Mouse (Mus musculus) kidney, embryonic 16.5 days (tissue): ENCODE measurements around the gene 9930022D16Rik. TPM values are rescaled to one million over a fixed set of nuclear protein-coding genes. Genes with fewer than 3 reads are reported as not detected.

ENCODE experiments used
- ATAC-seq: fragments of 200-750 bp; cut with Nextera tagmentation; 2 replicates; pipeline ENCODE4 v1.8.0; 2017; ENCODE audit warnings: moderate TSS enrichment; ENCODE audit not compliant: low FRiP score, low TSS enrichment
- H3K27ac ChIP-seq: fragments of 300-500 bp; sonication (generic); 2 replicates; pipeline ENCODE4 v1.5.1; 2014; ENCODE audit warnings: low read length
- H3K27me3 ChIP-seq: fragments of 300-500 bp; sonication (generic); 2 replicates; pipeline ENCODE4 v1.6.1; 2014; ENCODE audit warnings: low read length, control low read depth, mixed read lengths; ENCODE audit not compliant: insufficient read depth
- H3K36me3 ChIP-seq: fragments of 300-500 bp; sonication (generic); 2 replicates; pipeline ENCODE4 v1.6.1; 2014; ENCODE audit warnings: low read length, control low read depth, mixed read lengths; ENCODE audit not compliant: insufficient read depth
- H3K4me1 ChIP-seq: fragments of 300-500 bp; sonication (generic); 2 replicates; pipeline ENCODE4 v1.6.1; 2014; ENCODE audit warnings: low read length, control low read depth, mixed read lengths; ENCODE audit not compliant: insufficient read depth
- H3K4me2 ChIP-seq: fragments of 300-500 bp; sonication (generic); replicated peaks from 2 replicates; pipeline ENCODE4 v1.6.1; 2014; ENCODE audit warnings: low read depth, low read length
- H3K4me3 ChIP-seq: fragments of 300-500 bp; sonication (generic); 2 replicates; pipeline ENCODE4 v1.5.1; 2014; ENCODE audit warnings: mild to moderate bottlenecking, low read length
- H3K9ac ChIP-seq: fragments of 300-500 bp; sonication (generic); replicated peaks from 2 replicates; pipeline ENCODE4 v1.6.1; 2014; ENCODE audit warnings: low read length
- H3K9me3 ChIP-seq: fragments of 300-500 bp; sonication (generic); 2 replicates; pipeline ENCODE4 v1.6.1; 2016; ENCODE audit warnings: low read length, control low read depth
- WGBS: fragments of 180-500 bp; shearing (Covaris S2); extraction: QIAGEN DNeasy Blood & Tissue Kit; methylation state at CpG from one replicate; pipeline ENCODE4 v1.1.7; 2014; 5-methylcytosine and 5-hydroxymethylcytosine counted together
- polyA plus RNA-seq: library from polyadenylated mRNA; unstranded; fragments of >200 nt; fragmentation: Nextera tagmentation; extraction: Ambion mirVana; gene quantifications from 2 replicates; pipeline ENCODE4 v1.2.1, GENCODE M21; 2015

The 9930022D16Rik gene
- polyA plus RNA-seq, 1 experiment from 2014 or later = not detected

- no peak for ATAC-seq
- 83% methylated on average over 15 of the region's 15 CpGs for WGBS
- no peaks in the 10 kb centered on the region for H3K27me3 ChIP-seq
- no peaks in the 10 kb centered on the region for H3K9me3 ChIP-seq
- no peak overlapping the region for H3K4me2 ChIP-seq
- no peak overlapping the region for H3K4me3 ChIP-seq
- no peaks in the 10 kb centered on the region for H3K4me1 ChIP-seq
- no peak overlapping the region for H3K27ac ChIP-seq
- H3K9ac ChIP-seq = no peak overlapping the region
- no peaks in the 10 kb centered on the region for H3K36me3 ChIP-seq
Observed at GRCm38 (mm10) chr11:109410197-109410980, 3.3 kb upstream of the 9930022D16Rik start.

- 75% methylated on average over 5 of the region's 5 CpGs for WGBS
- Histone ChIP-seq H3K9ac (no peak overlapping the region), H3K27ac (no peak overlapping the region), H3K27me3 (no peaks in the 10 kb centered on the region), H3K4me3 (no peak overlapping the region), H3K9me3 (no peaks in the 10 kb centered on the region), H3K4me1 (peaks cover 4% of the 10 kb centered on the region; the same call in 1 of the 2 replicates), H3K4me2 (no peak overlapping the region), H3K36me3 (no peaks in the 10 kb centered on the region)
- ATAC-seq = no peak
Observed at GRCm38 (mm10) chr11:109414802-109415201, 1.1 kb downstream of the 9930022D16Rik start.

GRCm38 (mm10) chr11:109416709-109417420 lies 3.1 kb downstream of the 9930022D16Rik start:
- Histone ChIP-seq H3K9ac (no peak overlapping the region), H3K27me3 (no peaks in the 10 kb centered on the region), H3K27ac (no peak overlapping the region), H3K9me3 (no peaks in the 10 kb centered on the region), H3K4me2 (no peak overlapping the region), H3K4me1 (peaks cover 4% of the 10 kb centered on the region; the same call in 1 of the 2 replicates), H3K4me3 (no peak overlapping the region), H3K36me3 (no peaks in the 10 kb centered on the region)
- WGBS = 56% methylated on average over 8 of the region's 8 CpGs
- no peak for ATAC-seq

GRCm38 (mm10) chr11:109417472-109418040 lies 3.8 kb downstream of the 9930022D16Rik start:
- no peaks in the 10 kb centered on the region for H3K36me3 ChIP-seq
- no peak overlapping the region for H3K4me2 ChIP-seq
- WGBS = 84% methylated on average over 9 of the region's 9 CpGs
- H3K9ac ChIP-seq = no peak overlapping the region
- H3K9me3 ChIP-seq = no peaks in the 10 kb centered on the region; the same call in 1 of the 2 replicates
- ATAC-seq = no peak
- no peak overlapping the region for H3K4me3 ChIP-seq
- H3K27ac ChIP-seq = no peak overlapping the region
- peaks cover 4% of the 10 kb centered on the region; the same call in 1 of the 2 replicates for H3K4me1 ChIP-seq
- no peaks in the 10 kb centered on the region for H3K27me3 ChIP-seq

GRCm38 (mm10) chr11:109419461-109419860 lies 5.7 kb downstream of the 9930022D16Rik start:
- peak overlapping the region; percentile 42 for H3K4me2 ChIP-seq
- no peaks in the 10 kb centered on the region for H3K36me3 ChIP-seq
- H3K4me3 ChIP-seq = no peak overlapping the region
- peaks cover 4% of the 10 kb centered on the region; the same call in 1 of the 2 replicates for H3K4me1 ChIP-seq
- no peak for ATAC-seq
- no peak overlapping the region for H3K9ac ChIP-seq
- WGBS = 48% methylated on average over 4 of the region's 4 CpGs
- H3K27ac ChIP-seq = no peak overlapping the region
- no peaks in the 10 kb centered on the region; the same call in 1 of the 2 replicates for H3K9me3 ChIP-seq
- no peaks in the 10 kb centered on the region for H3K27me3 ChIP-seq

- WGBS = 46% methylated on average over 16 of the region's 16 CpGs
- ATAC-seq = peak; percentile 64
- Histone ChIP-seq H3K9me3 (no peaks in the 10 kb centered on the region; the same call in 1 of the 2 replicates), H3K36me3 (no peaks in the 10 kb centered on the region), H3K27ac (no peak overlapping the region), H3K4me3 (0 out of 2 replicates have a peak overlapping the region, but pooled peaks have one; percentile 4), H3K4me1 (peaks cover 4% of the 10 kb centered on the region; the same call in 1 of the 2 replicates), H3K9ac (0 out of 2 replicates have a peak overlapping the region, but pooled peaks have one; percentile 17), H3K27me3 (no peaks in the 10 kb centered on the region), H3K4me2 (peak overlapping the region; percentile 42)
Observed at GRCm38 (mm10) chr11:109419961-109420566, 6.3 kb downstream of the 9930022D16Rik start.

- 75% methylated on average over 14 of the region's 14 CpGs for WGBS
- Histone ChIP-seq H3K9me3 (no peaks in the 10 kb centered on the region; the same call in 1 of the 2 replicates), H3K27me3 (no peaks in the 10 kb centered on the region)
Observed at GRCm38 (mm10) chr11:109420567-109420962, 6.8 kb downstream of the 9930022D16Rik start.

GRCm38 (mm10) chr11:109421205-109421604 lies 7.5 kb downstream of the 9930022D16Rik start:
- peaks cover 4% of the 10 kb centered on the region; the same call in 1 of the 2 replicates for H3K4me1 ChIP-seq
- WGBS = 79% methylated on average over 5 of the region's 5 CpGs
- H3K4me3 ChIP-seq = no peak overlapping the region
- H3K27me3 ChIP-seq = no peaks in the 10 kb centered on the region
- H3K36me3 ChIP-seq = no peaks in the 10 kb centered on the region
- ATAC-seq = no peak
- H3K9ac ChIP-seq = no peak overlapping the region
- H3K4me2 ChIP-seq = no peak overlapping the region
- no peaks in the 10 kb centered on the region; the same call in 1 of the 2 replicates for H3K9me3 ChIP-seq
- H3K27ac ChIP-seq = no peak overlapping the region

More at GRCm38 (mm10) chr11:109420567-109420962, 6.8 kb downstream of the 9930022D16Rik start:
- H3K4me2 ChIP-seq = 0 out of 2 replicates have a peak overlapping the region, but pooled peaks have one; percentile 42
- H3K36me3 ChIP-seq = no peaks in the 10 kb centered on the region
- no peak overlapping the region for H3K4me3 ChIP-seq
- ATAC-seq = no peak
- no peak overlapping the region for H3K27ac ChIP-seq
- peaks cover 4% of the 10 kb centered on the region; the same call in 1 of the 2 replicates for H3K4me1 ChIP-seq
- 0 out of 2 replicates have a peak overlapping the region, but pooled peaks have one; percentile 17 for H3K9ac ChIP-seq

GRCm38 (mm10) chr11:109422263-109422662 lies 8.5 kb downstream of the 9930022D16Rik start:
- no peaks in the 10 kb centered on the region for H3K36me3 ChIP-seq
- no peak for ATAC-seq
- WGBS = 98% methylated on average over 4 of the region's 4 CpGs

More at GRCm38 (mm10) chr11:109422263-109422662, 8.5 kb downstream of the 9930022D16Rik start:
- no peak overlapping the region for H3K9ac ChIP-seq
- peaks cover 11% of the 10 kb centered on the region for H3K4me1 ChIP-seq
- no peaks in the 10 kb centered on the region for H3K27me3 ChIP-seq
- no peak overlapping the region for H3K27ac ChIP-seq
- H3K9me3 ChIP-seq = no peaks in the 10 kb centered on the region; the same call in 1 of the 2 replicates
- no peak overlapping the region for H3K4me2 ChIP-seq
- no peak overlapping the region for H3K4me3 ChIP-seq
